Mouse (Mus musculus): ENCODE measurements around the gene Dqx1. TPM values are rescaled to one million over a fixed set of nuclear protein-coding genes. Genes with fewer than 3 reads are reported as not detected.
A peak's percentile ranks its signal among the peaks of the same experiment; 100 is the strongest.

Dqx1 gene
- polyA plus RNA-seq, 1 experiment from 2014 or later = 6.1 TPM

GRCm38 (mm10) chr6:83027706-83028105, 29.9 kb upstream of the Dqx1 start:
- Histone ChIP-seq H3K27me3 (replicated peaks; ENCODE audit: control insufficient read depth, insufficient read depth, low read length) (peaks cover 23% of the 10 kb centered on the region), H3K4me2 (no peak overlapping the region), H3K4me3 (ENCODE audit: low read depth, low read length) (no peak overlapping the region), H3K36me3 (ENCODE audit: control insufficient read depth, insufficient read depth, low read length) (no peaks in the 10 kb centered on the region), H3K4me1 (replicated peaks; ENCODE audit: control insufficient read depth, insufficient read depth, low read length) (peaks cover 23% of the 10 kb centered on the region), H3K9ac (ENCODE audit: low read depth, low read length) (no peak overlapping the region), H3K9me3 (ENCODE audit: control insufficient read depth, low read length) (no peaks in the 10 kb centered on the region), H3K27ac (ENCODE audit: low read depth, low read length) (no peak overlapping the region)
- 38% methylated on average over 7 of the region's 9 CpGs for WGBS
- DNase-seq (ENCODE audit: low spot score) (no peak), ATAC-seq (replicated peaks; ENCODE audit: low FRiP score) (no peak)

DNA sequence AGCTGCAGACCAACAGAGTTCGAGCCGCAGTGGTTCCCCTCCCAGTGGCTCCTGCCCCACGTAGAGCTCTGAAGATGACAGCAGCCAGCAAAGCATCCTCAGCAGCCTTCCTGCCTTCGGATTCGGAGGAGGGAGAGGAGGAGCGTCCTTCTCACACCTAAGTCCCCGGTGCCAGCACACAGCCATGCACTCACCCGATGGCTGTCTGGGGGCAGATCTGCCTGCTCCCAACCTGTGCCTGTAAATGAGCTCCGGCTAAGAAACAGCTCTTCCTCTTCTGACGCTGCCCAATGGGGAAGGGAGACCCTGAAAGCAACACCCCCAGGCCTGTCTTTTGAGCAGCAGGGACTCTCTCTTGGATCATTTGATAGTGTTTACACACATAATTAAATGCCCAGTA, 27.9 kb upstream of the Dqx1 start:
- Histone ChIP-seq H3K36me3 (ENCODE audit: control insufficient read depth, insufficient read depth, low read length) (no peaks in the 10 kb centered on the region), H3K4me1 (replicated peaks; ENCODE audit: control insufficient read depth, insufficient read depth, low read length) (peaks cover 18% of the 10 kb centered on the region), H3K4me3 (ENCODE audit: low read depth, low read length) (no peak overlapping the region), H3K27me3 (replicated peaks; ENCODE audit: control insufficient read depth, insufficient read depth, low read length) (peaks cover 23% of the 10 kb centered on the region), H3K9me3 (ENCODE audit: control insufficient read depth, low read length) (no peaks in the 10 kb centered on the region), H3K4me2 (no peak overlapping the region), H3K9ac (ENCODE audit: low read depth, low read length) (no peak overlapping the region), H3K27ac (ENCODE audit: low read depth, low read length) (no peak overlapping the region)
- 45% methylated on average over 10 of the region's 10 CpGs for WGBS
- DNase-seq (ENCODE audit: low spot score) (no peak), ATAC-seq (replicated peaks; ENCODE audit: low FRiP score) (no peak)

DNA sequence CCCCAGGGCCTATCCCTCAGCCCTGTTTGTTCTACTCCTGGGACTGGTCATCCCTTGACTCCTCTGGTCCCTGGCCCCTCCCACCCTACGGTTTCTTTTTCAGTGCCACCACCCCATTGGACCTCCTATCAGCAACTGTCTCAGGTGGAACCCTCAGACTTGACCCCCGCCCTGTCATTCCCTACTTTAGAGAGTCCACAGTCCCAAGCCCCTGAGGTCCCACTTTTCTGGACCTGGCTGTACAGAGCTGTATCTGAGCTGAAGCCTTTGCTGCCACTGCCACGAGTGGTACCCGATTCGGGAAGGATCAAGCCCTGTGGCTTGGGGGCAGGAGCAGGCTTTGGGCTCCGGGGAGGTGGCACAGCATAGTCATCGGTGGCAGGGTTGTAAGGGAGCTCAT, 26.5 kb upstream of the Dqx1 start:
- WGBS = 78% methylated on average over 7 of the region's 7 CpGs
- Histone ChIP-seq H3K36me3 (ENCODE audit: control insufficient read depth, insufficient read depth, low read length) (no peaks in the 10 kb centered on the region), H3K9me3 (ENCODE audit: control insufficient read depth, low read length) (no peaks in the 10 kb centered on the region), H3K27me3 (replicated peaks; ENCODE audit: control insufficient read depth, insufficient read depth, low read length) (peaks cover 29% of the 10 kb centered on the region), H3K4me1 (replicated peaks; ENCODE audit: control insufficient read depth, insufficient read depth, low read length) (peaks cover 18% of the 10 kb centered on the region), H3K27ac (ENCODE audit: low read depth, low read length) (no peak overlapping the region), H3K4me3 (ENCODE audit: low read depth, low read length) (no peak overlapping the region), H3K9ac (ENCODE audit: low read depth, low read length) (no peak overlapping the region), H3K4me2 (no peak overlapping the region)
- no peak for ATAC-seq (replicated peaks; ENCODE audit: low FRiP score)
- DNase-seq (ENCODE audit: low spot score) = no peak

DNA sequence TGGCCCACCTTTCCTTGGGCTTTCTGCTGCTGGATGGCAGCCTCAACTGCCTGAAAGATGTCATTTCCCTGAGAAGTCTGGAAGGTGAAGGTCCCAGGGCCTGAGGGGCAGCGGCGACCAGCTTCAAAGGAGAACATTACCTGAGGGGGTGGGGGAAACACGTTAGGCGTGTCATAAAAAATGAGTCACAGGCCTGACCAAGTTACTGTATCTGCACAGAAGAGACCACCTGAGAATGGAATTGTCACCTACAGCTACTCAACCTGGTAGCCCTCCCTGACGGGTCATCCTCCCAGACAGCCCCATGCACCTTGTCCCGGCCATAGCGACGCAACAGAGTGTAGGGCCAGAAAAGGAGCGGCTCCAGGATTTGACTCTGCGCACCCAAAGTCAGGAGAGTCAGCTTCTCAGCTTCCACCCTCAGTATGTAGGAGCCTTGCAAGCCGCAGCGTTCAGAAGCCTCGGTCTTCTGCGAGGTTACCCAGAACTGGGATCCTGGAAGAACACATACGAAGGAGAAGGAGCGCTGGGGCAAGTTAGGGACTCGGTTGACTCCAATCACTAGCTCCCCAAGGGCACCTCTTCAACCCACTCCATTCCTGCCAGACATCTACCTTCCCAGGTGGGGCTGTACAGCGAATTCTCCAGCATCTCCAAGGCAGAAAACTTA, 25.6 kb upstream of the Dqx1 start:
- Histone ChIP-seq H3K36me3 (ENCODE audit: control insufficient read depth, insufficient read depth, low read length) (no peaks in the 10 kb centered on the region), H3K27me3 (replicated peaks; ENCODE audit: control insufficient read depth, insufficient read depth, low read length) (peaks cover 29% of the 10 kb centered on the region), H3K27ac (ENCODE audit: low read depth, low read length) (no peak overlapping the region; the same call in 1 of the 2 replicates), H3K9ac (ENCODE audit: low read depth, low read length) (peak overlapping the region; percentile 87), H3K9me3 (ENCODE audit: control insufficient read depth, low read length) (no peaks in the 10 kb centered on the region), H3K4me3 (ENCODE audit: low read depth, low read length) (peak overlapping the region; percentile 88), H3K4me2 (peak overlapping the region; percentile 92), H3K4me1 (replicated peaks; ENCODE audit: control insufficient read depth, insufficient read depth, low read length) (peaks cover 18% of the 10 kb centered on the region)
- DNase-seq (ENCODE audit: low spot score) (no peak), ATAC-seq (replicated peaks; ENCODE audit: low FRiP score) (no peak)
- 47% methylated on average over 18 of the region's 18 CpGs for WGBS

- Histone ChIP-seq H3K9me3 (ENCODE audit: control insufficient read depth, low read length) (no peaks in the 10 kb centered on the region), H3K9ac (ENCODE audit: low read depth, low read length) (peak overlapping the region; percentile 87), H3K36me3 (ENCODE audit: control insufficient read depth, insufficient read depth, low read length) (no peaks in the 10 kb centered on the region), H3K27me3 (replicated peaks; ENCODE audit: control insufficient read depth, insufficient read depth, low read length) (peaks cover 29% of the 10 kb centered on the region), H3K4me3 (ENCODE audit: low read depth, low read length) (peak overlapping the region; percentile 88), H3K27ac (ENCODE audit: low read depth, low read length) (peak overlapping the region; percentile 74), H3K4me1 (replicated peaks; ENCODE audit: control insufficient read depth, insufficient read depth, low read length) (peaks cover 15% of the 10 kb centered on the region), H3K4me2 (peak overlapping the region; percentile 92)
- ATAC-seq (replicated peaks; ENCODE audit: low FRiP score) (peak; percentile 64), DNase-seq (ENCODE audit: low spot score) (peak; percentile 61)
- under 1% methylated on average over 31 of the region's 31 CpGs for WGBS
These were observed 24.9 kb upstream of the Dqx1 start for GRCm38 (mm10) chr6:83032769-83033191.

- Histone ChIP-seq H3K27me3 (replicated peaks; ENCODE audit: control insufficient read depth, insufficient read depth, low read length) (peaks cover 24% of the 10 kb centered on the region), H3K9me3 (ENCODE audit: control insufficient read depth, low read length) (no peaks in the 10 kb centered on the region), H3K4me1 (replicated peaks; ENCODE audit: control insufficient read depth, insufficient read depth, low read length) (peaks cover 15% of the 10 kb centered on the region), H3K9ac (ENCODE audit: low read depth, low read length) (peak within 1 kb of the TSS; percentile 87), H3K27ac (ENCODE audit: low read depth, low read length) (peak within 1 kb of the TSS; percentile 74), H3K36me3 (ENCODE audit: control insufficient read depth, insufficient read depth, low read length) (no peaks in the 10 kb centered on the region), H3K4me3 (ENCODE audit: low read depth, low read length) (peak within 1 kb of the TSS; percentile 88), H3K4me2 (peak within 1 kb of the TSS; percentile 92)
- ATAC-seq (replicated peaks; ENCODE audit: low FRiP score) (peak; percentile 90), DNase-seq (ENCODE audit: low spot score) (peak; percentile 86)
- 1% methylated on average over 51 of the region's 51 CpGs for WGBS
These were observed 24.1 kb upstream of the Dqx1 start, which contains the start of the genes Dok1 and Loxl3 for GRCm38 (mm10) chr6:83033249-83034185. Gene Dok1 (minus strand): TSS chr6:83033471. Gene Loxl3 (plus strand): TSS chr6:83034173.

DNA sequence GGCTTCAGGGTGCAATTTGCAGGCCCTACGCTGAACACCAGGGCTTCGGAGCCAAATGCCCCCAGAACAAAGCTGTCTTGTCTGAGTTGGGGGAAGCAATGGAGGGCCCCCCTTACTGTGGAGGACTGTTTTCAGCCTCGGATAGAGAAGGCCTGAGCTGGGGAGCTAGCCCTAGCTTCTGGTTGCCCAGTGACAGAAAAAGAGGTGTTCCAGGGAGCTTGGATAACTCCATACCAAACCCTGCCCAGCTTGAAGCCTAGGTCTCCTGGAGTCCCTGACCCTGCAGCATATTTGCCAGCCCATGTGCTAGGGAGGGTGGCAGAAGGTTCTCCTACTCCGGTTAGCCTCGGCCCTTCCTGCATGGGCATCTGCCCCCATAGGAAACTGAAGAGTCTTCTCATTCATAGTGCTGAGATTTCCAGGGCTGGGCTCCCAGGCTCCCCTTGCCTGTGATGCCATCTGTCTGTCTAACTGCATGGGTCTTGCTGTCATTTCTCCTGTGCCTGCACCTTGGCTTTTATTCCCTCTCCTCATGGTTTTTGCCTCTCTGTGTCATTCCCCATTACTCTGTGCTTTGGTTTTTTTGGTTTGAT, 23.1 kb upstream of the Dqx1 start:
- Histone ChIP-seq H3K9ac (ENCODE audit: low read depth, low read length) (peak overlapping the region; percentile 87; the same call in 1 of the 2 replicates), H3K27me3 (replicated peaks; ENCODE audit: control insufficient read depth, insufficient read depth, low read length) (peaks cover 24% of the 10 kb centered on the region), H3K9me3 (ENCODE audit: control insufficient read depth, low read length) (no peaks in the 10 kb centered on the region), H3K36me3 (ENCODE audit: control insufficient read depth, insufficient read depth, low read length) (no peaks in the 10 kb centered on the region), H3K4me2 (peak overlapping the region; percentile 92), H3K27ac (ENCODE audit: low read depth, low read length) (no peak overlapping the region), H3K4me1 (replicated peaks; ENCODE audit: control insufficient read depth, insufficient read depth, low read length) (peaks cover 20% of the 10 kb centered on the region), H3K4me3 (ENCODE audit: low read depth, low read length) (peak overlapping the region; percentile 88)
- 44% methylated on average over 5 of the region's 5 CpGs for WGBS
- DNase-seq (ENCODE audit: low spot score) (no peak), ATAC-seq (replicated peaks; ENCODE audit: low FRiP score) (no peak)

DNA sequence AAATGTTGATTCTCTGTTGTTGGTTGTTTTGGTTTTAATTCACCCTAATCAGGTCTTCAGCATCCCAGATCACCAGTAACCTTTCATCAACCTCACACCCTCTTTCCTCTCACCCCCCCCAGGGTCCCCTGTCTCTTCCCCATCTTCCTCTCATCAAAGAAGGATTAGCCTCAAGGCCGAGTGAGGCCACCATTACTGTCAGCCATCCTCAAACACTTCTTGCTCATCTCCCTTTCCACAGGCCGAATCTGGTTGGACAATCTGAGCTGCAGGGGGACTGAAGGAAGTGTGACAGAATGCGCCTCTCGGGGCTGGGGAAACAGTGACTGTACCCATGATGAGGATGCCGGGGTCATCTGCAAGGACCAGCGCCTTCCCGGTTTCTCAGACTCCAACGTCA, 20.5 kb upstream of the Dqx1 start:
- no peaks in the 10 kb centered on the region for H3K9me3 ChIP-seq (ENCODE audit: control insufficient read depth, low read length)
- 72% methylated on average over 8 of the region's 8 CpGs for WGBS
- DNase-seq (ENCODE audit: low spot score) = no peak
- no peak overlapping the region for H3K4me3 ChIP-seq (ENCODE audit: low read depth, low read length)
- H3K9ac ChIP-seq (ENCODE audit: low read depth, low read length) = no peak overlapping the region
- peaks cover 6% of the 10 kb centered on the region; the same call in 1 of the 2 replicates for H3K27me3 ChIP-seq (replicated peaks; ENCODE audit: control insufficient read depth, insufficient read depth, low read length)
- no peaks in the 10 kb centered on the region for H3K36me3 ChIP-seq (ENCODE audit: control insufficient read depth, insufficient read depth, low read length)
- no peak overlapping the region for H3K27ac ChIP-seq (ENCODE audit: low read depth, low read length)
- H3K4me1 ChIP-seq (replicated peaks; ENCODE audit: control insufficient read depth, insufficient read depth, low read length) = peaks cover 20% of the 10 kb centered on the region
- H3K4me2 ChIP-seq = no peak overlapping the region
- no peak for ATAC-seq (replicated peaks; ENCODE audit: low FRiP score)
